Mouse (Mus musculus) liver, postnatal 0 days (tissue): ENCODE measurements at regions not wholly inside any gene's neighbourhood (a gene's known extent, or its start where the extent isn't known, plus 50 kb on each side); places are given as distances from the start of the nearest gene placed in this dataset.

ENCODE experiments used
- ATAC-seq: fragments of 200-750 bp; cut with Nextera tagmentation; 2 replicates; pipeline ENCODE4 v1.8.0; 2017; ENCODE audit warnings: mild to moderate bottlenecking, moderate library complexity
- DNase-seq: peaks from one replicate; pipeline ENCODE4 v3.0.0-alpha.2; 2016
- H3K27ac ChIP-seq: fragments of 300-500 bp; sonication (generic); 2 replicates; pipeline ENCODE4 v1.5.1; 2014; ENCODE audit warnings: antibody characterized with exemption, moderate library complexity, mild to moderate bottlenecking, low read depth
- H3K27me3 ChIP-seq: fragments of 300-500 bp; sonication (generic); 2 replicates; pipeline ENCODE4 v1.6.1; 2014; ENCODE audit warnings: low read length, control low read depth, mixed read lengths; ENCODE audit not compliant: insufficient read depth
- H3K36me3 ChIP-seq: fragments of 300-500 bp; sonication (generic); replicated peaks from 2 replicates; pipeline ENCODE4 v1.6.1; 2014; ENCODE audit warnings: mild to moderate bottlenecking, control low read depth, low read length, moderate library complexity, mixed read lengths; ENCODE audit not compliant: insufficient read depth
- H3K4me1 ChIP-seq: fragments of 300-500 bp; sonication (generic); 2 replicates; pipeline ENCODE4 v1.6.1; 2014; ENCODE audit warnings: antibody characterized with exemption, mild to moderate bottlenecking, control low read depth; ENCODE audit not compliant: insufficient read depth
- H3K4me2 ChIP-seq: fragments of 300-500 bp; sonication (generic); 2 replicates; pipeline ENCODE4 v1.6.1; 2014; ENCODE audit warnings: low read depth, mild to moderate bottlenecking, low read length, moderate library complexity, mixed read lengths
- H3K4me3 ChIP-seq: fragments of 300-500 bp; sonication (generic); 2 replicates; pipeline ENCODE4 v1.5.1; 2014; ENCODE audit warnings: low read depth, low read length
- H3K9ac ChIP-seq: fragments of 300-500 bp; sonication (generic); replicated peaks from 2 replicates; pipeline ENCODE4 v1.6.1; 2014; ENCODE audit warnings: mild to moderate bottlenecking, moderate library complexity
- H3K9me3 ChIP-seq: fragments of 300-500 bp; sonication (generic); 2 replicates; pipeline ENCODE4 v1.6.1; 2016; ENCODE audit warnings: mild to moderate bottlenecking, control low read depth, low read length, mixed read lengths
- CTCF ChIP-seq: sonication (generic); IDR thresholded peaks from 2 replicates; pipeline ENCODE4 v1.5.1; 2016; ENCODE audit warnings: antibody characterized with exemption, low read depth
- EP300 ChIP-seq: IDR thresholded peaks from 2 replicates; pipeline ENCODE4 v1.6.1; 2016; ENCODE audit warnings: antibody characterized with exemption, low read depth, mild to moderate bottlenecking
- WGBS: fragments of 180-500 bp; shearing (Covaris S2); extraction: QIAGEN DNeasy Blood & Tissue Kit; methylation state at CpG from one replicate; pipeline ENCODE4 v1.1.7; 2014; ENCODE audit not compliant: insufficient replicate concordance; 5-methylcytosine and 5-hydroxymethylcytosine counted together

DNA sequence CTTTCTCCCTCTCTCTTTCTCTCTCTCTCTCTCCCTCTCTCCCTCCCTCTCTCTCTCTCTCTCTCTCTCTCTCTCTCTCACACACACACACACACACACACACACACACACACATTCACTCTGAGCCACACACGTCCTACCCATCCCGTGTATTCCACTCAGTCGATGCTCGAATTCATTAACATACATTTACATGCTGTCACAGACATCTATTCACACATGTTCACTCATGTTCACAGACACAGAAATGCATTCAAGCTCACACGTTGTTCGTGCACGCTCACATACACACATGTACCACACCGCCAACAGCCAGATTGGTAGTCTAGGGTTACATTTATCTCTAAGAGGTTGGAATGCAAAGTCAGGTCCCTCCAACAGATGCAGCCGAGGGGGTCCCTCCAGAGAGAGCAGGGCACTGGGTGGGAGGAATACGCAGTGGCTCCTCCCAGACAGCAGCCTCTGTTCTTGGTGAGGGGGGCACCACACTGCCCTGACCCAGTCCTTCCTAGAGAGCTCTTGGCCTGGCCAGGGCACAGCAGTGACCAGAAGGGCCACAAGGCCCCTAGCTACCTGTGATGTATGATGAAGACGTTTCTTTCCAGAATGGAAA lies 96.8 kb downstream of the Tle3 start:
- ATAC-seq (no peak), DNase-seq (no peak)
- no peak for TF ChIP-seq CTCF
- no peak for TF ChIP-seq EP300
- H3K4me2 ChIP-seq, result no peak overlapping the region
- 70% methylated on average over 11 of the region's 11 CpGs for WGBS
- no peaks in the 10 kb centered on the region for H3K4me1 ChIP-seq
- 0 out of 2 replicates have a peak, but pooled peaks cover 7% of the 10 kb centered on the region for H3K27me3 ChIP-seq
- no peak overlapping the region for H3K4me3 ChIP-seq
- no peak overlapping the region for H3K27ac ChIP-seq
- H3K9me3 ChIP-seq, result peaks cover 2% of the 10 kb centered on the region; the same call in 1 of the 2 replicates
- no peak overlapping the region for H3K9ac ChIP-seq
- H3K36me3 ChIP-seq, result no peaks in the 10 kb centered on the region

DNA sequence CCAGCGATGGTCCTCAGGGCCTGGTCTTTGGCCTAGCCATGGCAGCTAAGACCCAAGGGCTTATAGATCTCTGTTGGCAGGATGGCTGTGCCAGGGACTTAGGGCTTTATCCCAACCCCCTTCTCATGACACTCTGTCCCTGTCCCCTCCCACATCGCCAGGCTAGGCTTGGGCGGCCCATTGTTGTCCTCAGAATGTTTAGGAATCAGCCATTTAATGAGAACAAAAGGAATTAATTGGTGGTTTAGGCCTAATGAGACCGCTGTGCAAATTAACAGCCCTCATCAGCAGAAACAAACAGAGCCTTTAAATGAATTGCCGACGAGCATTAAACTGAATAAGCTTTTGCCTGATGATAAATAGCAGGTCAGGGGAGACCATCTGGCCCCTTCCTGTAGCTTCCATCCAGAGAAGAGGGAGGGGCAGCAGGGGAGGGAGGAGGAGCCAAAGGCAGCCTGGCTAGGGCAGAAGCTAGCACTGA lies 96.2 kb downstream of the Tle3 start:
- WGBS, result 47% methylated on average over 6 of the region's 6 CpGs
- TF ChIP-seq CTCF (no peak), EP300 (no peak)
- Histone ChIP-seq H3K9me3 (peaks cover 2% of the 10 kb centered on the region; the same call in 1 of the 2 replicates), H3K36me3 (no peaks in the 10 kb centered on the region), H3K4me2 (no peak overlapping the region), H3K4me1 (no peaks in the 10 kb centered on the region), H3K27me3 (0 out of 2 replicates have a peak, but pooled peaks cover 7% of the 10 kb centered on the region), H3K9ac (no peak overlapping the region), H3K27ac (no peak overlapping the region), H3K4me3 (no peak overlapping the region)
- ATAC-seq (no peak), DNase-seq (no peak)
